Mouse (Mus musculus) urinary bladder, postnatal 10 days (tissue): ENCODE results near the gene Glt1d1.

Source experiments
- DNase-seq: peaks from one replicate; pipeline ENCODE4 v3.0.0; 2022; ENCODE audit warnings: low spot score

The Glt1d1 gene

GRCm38 (mm10) chr5:127631671-127632070 is 391 bp upstream of the Glt1d1 start:
- no peak for DNase-seq

- no peak for DNase-seq
Measured at GRCm38 (mm10) chr5:127633188-127633587, 1.1 kb downstream of the Glt1d1 start.

GRCm38 (mm10) chr5:127633666-127634065 is 1.6 kb downstream of the Glt1d1 start:
- DNase-seq, result no peak

GRCm38 (mm10) chr5:127637622-127638021 is 5.6 kb downstream of the Glt1d1 start:
- DNase-seq, result no peak

- DNase-seq, result no peak
Measured at GRCm38 (mm10) chr5:127638177-127638576, 6.1 kb downstream of the Glt1d1 start.

- no peak for DNase-seq
Measured at GRCm38 (mm10) chr5:127639067-127639605, 7.1 kb downstream of the Glt1d1 start.

- no peak for DNase-seq
Measured at GRCm38 (mm10) chr5:127639635-127640034, 7.6 kb downstream of the Glt1d1 start.

GRCm38 (mm10) chr5:127640359-127640758 is 8.3 kb downstream of the Glt1d1 start:
- no peak for DNase-seq

- DNase-seq, result no peak
Measured at GRCm38 (mm10) chr5:127641185-127641958, 9.3 kb downstream of the Glt1d1 start.

- no peak for DNase-seq
Measured at GRCm38 (mm10) chr5:127648046-127648445, 16.0 kb downstream of the Glt1d1 start.

- DNase-seq, result no peak
Measured at GRCm38 (mm10) chr5:127649077-127649476, 17.0 kb downstream of the Glt1d1 start.

- DNase-seq, result no peak
Measured at GRCm38 (mm10) chr5:127658257-127658656, 26.2 kb downstream of the Glt1d1 start.

- DNase-seq, result no peak
Measured at GRCm38 (mm10) chr5:127659312-127659711, 27.2 kb downstream of the Glt1d1 start.

- DNase-seq, result no peak
Measured at GRCm38 (mm10) chr5:127660267-127660666, 28.2 kb downstream of the Glt1d1 start.

- DNase-seq, result no peak
Measured at GRCm38 (mm10) chr5:127660979-127661378, 28.9 kb downstream of the Glt1d1 start.

GRCm38 (mm10) chr5:127673913-127674312 is 41.9 kb downstream of the Glt1d1 start:
- DNase-seq, result no peak

GRCm38 (mm10) chr5:127677561-127677960 is 45.5 kb downstream of the Glt1d1 start:
- DNase-seq, result no peak

- DNase-seq, result no peak
Measured at GRCm38 (mm10) chr5:127678501-127678900, 46.4 kb downstream of the Glt1d1 start.

- DNase-seq, result no peak
Measured at GRCm38 (mm10) chr5:127688568-127689170, 56.6 kb downstream of the Glt1d1 start.

GRCm38 (mm10) chr5:127691085-127691484 is 59.0 kb downstream of the Glt1d1 start:
- no peak for DNase-seq

- DNase-seq, result no peak
Measured at GRCm38 (mm10) chr5:127691581-127691980, 59.5 kb downstream of the Glt1d1 start.

GRCm38 (mm10) chr5:127695898-127696297 is 63.8 kb downstream of the Glt1d1 start:
- no peak for DNase-seq

GRCm38 (mm10) chr5:127696602-127697001 is 64.5 kb downstream of the Glt1d1 start:
- no peak for DNase-seq
